Mouse (Mus musculus) natural killer cell, adult 2 months (primary cell): ENCODE data around the gene Mtr.
"Not testable (repeated sequence)": the region's sequence is repeated elsewhere in the genome, so short reads cannot be mapped to it uniquely, and the experiment has no call there.

Source experiments
- DNase-seq, 2 experiments: peaks; one replicate each; pipeline ENCODE4 v3.0.0; 2022; ENCODE audit warnings: low spot score in 2 of 2

The Mtr gene

GRCm38 (mm10) chr13:12159288-12160120 lies 98.4 kb downstream of the Mtr start:
- DNase-seq: no peak

- no peak for DNase-seq
Measured at GRCm38 (mm10) chr13:12153922-12154321, 104.0 kb downstream of the Mtr start.

- no peak for DNase-seq
Measured at GRCm38 (mm10) chr13:12146918-12147507, 110.9 kb downstream of the Mtr start.

GRCm38 (mm10) chr13:12146402-12146801 lies 111.5 kb downstream of the Mtr start:
- no peak for DNase-seq

- no peak for DNase-seq
Measured at GRCm38 (mm10) chr13:12143347-12143746, 114.6 kb downstream of the Mtr start.

GRCm38 (mm10) chr13:12136461-12136860 lies 121.5 kb downstream of the Mtr start:
- DNase-seq: not testable (repeated sequence)

- DNase-seq: no peak
Measured at GRCm38 (mm10) chr13:12133549-12133948, 124.4 kb downstream of the Mtr start.
